Mouse (Mus musculus) neural tube, embryonic 11.5 days (tissue): ENCODE data around the gene Tor1aip1. TPM values are rescaled to one million over a fixed set of nuclear protein-coding genes. Genes with fewer than 3 reads are reported as not detected.

Experiments used
- ATAC-seq: fragments of 200-750 bp; cut with Nextera tagmentation; 2 replicates; pipeline ENCODE4 v1.8.0; 2017; ENCODE audit warnings: moderate number of reproducible peaks, mild to moderate bottlenecking, moderate TSS enrichment, moderate library complexity; ENCODE audit not compliant: insufficient read depth, low FRiP score, low TSS enrichment
- DNase-seq: peaks from one replicate; pipeline ENCODE4 v3.0.0-alpha.2; 2015; ENCODE audit warnings: low spot score
- H3K27ac ChIP-seq: fragments of 300-500 bp; sonication (generic); 2 replicates; pipeline ENCODE4 v1.5.1; 2014; ENCODE audit warnings: low read depth, mild to moderate bottlenecking, low read length
- H3K27me3 ChIP-seq: fragments of 300-500 bp; sonication (generic); 2 replicates; pipeline ENCODE4 v1.6.1; 2014; ENCODE audit warnings: mild to moderate bottlenecking, low read length, mixed read lengths; ENCODE audit not compliant: control insufficient read depth, insufficient read depth
- H3K36me3 ChIP-seq: fragments of 300-500 bp; sonication (generic); 2 replicates; pipeline ENCODE4 v1.6.1; 2014; ENCODE audit warnings: mild to moderate bottlenecking, low read length, moderate library complexity, mixed read lengths; ENCODE audit not compliant: control insufficient read depth, insufficient read depth
- H3K4me1 ChIP-seq: fragments of 300-500 bp; sonication (generic); 2 replicates; pipeline ENCODE4 v1.6.1; 2014; ENCODE audit warnings: low read length, mixed read lengths; ENCODE audit not compliant: control insufficient read depth, insufficient read depth
- H3K4me2 ChIP-seq: fragments of 300-500 bp; sonication (generic); 2 replicates; pipeline ENCODE4 v1.6.1; 2014; ENCODE audit warnings: low read depth, mild to moderate bottlenecking, moderate library complexity
- H3K4me3 ChIP-seq: fragments of 300-500 bp; sonication (generic); 2 replicates; pipeline ENCODE4 v1.5.1; 2014; ENCODE audit warnings: low read depth, low read length
- H3K9ac ChIP-seq: fragments of 300-500 bp; sonication (generic); 2 replicates; pipeline ENCODE4 v1.6.1; 2014; ENCODE audit warnings: mild to moderate bottlenecking, low read length
- H3K9me3 ChIP-seq: fragments of 300-500 bp; sonication (generic); 2 replicates; pipeline ENCODE4 v1.6.1; 2016; ENCODE audit warnings: low read length; ENCODE audit not compliant: control insufficient read depth
- WGBS: fragments of 180-500 bp; shearing (Covaris S2); extraction: QIAGEN DNeasy Blood & Tissue Kit; methylation state at CpG from one replicate; pipeline ENCODE4 v1.1.7; 2014; 5-methylcytosine and 5-hydroxymethylcytosine counted together
- polyA plus RNA-seq: library from polyadenylated mRNA; unstranded; fragments of >200 nt; fragmentation: Nextera tagmentation; extraction: Ambion mirVana; gene quantifications from 2 replicates; pipeline ENCODE4 v1.2.1, GENCODE M21; 2014

Tor1aip1 gene
- polyA plus RNA-seq, 1 experiment from 2014 or later = 32.6 TPM

GRCm38 (mm10) chr1:156024831-156025503, 11.3 kb downstream of the Tor1aip1 start:
- WGBS = 84% methylated on average over 8 of the region's 8 CpGs
- no peak overlapping the region for H3K4me3 ChIP-seq
- ATAC-seq = no peak
- no peak overlapping the region for H3K9ac ChIP-seq
- no peaks in the 10 kb centered on the region for H3K4me1 ChIP-seq
- no peak overlapping the region for H3K4me2 ChIP-seq
- H3K9me3 ChIP-seq = no peaks in the 10 kb centered on the region
- DNase-seq = no peak
- no peaks in the 10 kb centered on the region for H3K27me3 ChIP-seq
- H3K36me3 ChIP-seq = peaks cover 3% of the 10 kb centered on the region; the same call in 1 of the 2 replicates
- no peak overlapping the region for H3K27ac ChIP-seq

GRCm38 (mm10) chr1:156020402-156020801, 15.9 kb downstream of the Tor1aip1 start:
- Histone ChIP-seq H3K9me3 (no peaks in the 10 kb centered on the region), H3K27ac (no peak overlapping the region), H3K4me1 (no peaks in the 10 kb centered on the region), H3K4me3 (no peak overlapping the region), H3K27me3 (no peaks in the 10 kb centered on the region), H3K36me3 (no peaks in the 10 kb centered on the region), H3K9ac (no peak overlapping the region), H3K4me2 (no peak overlapping the region)
- ATAC-seq (no peak), DNase-seq (no peak)
- 77% methylated on average over 1 of the region's 1 CpGs for WGBS

- no peak overlapping the region for H3K4me3 ChIP-seq
- H3K4me1 ChIP-seq = no peaks in the 10 kb centered on the region
- no peaks in the 10 kb centered on the region for H3K36me3 ChIP-seq
- 89% methylated on average over 1 of the region's 1 CpGs for WGBS
- DNase-seq (no peak), ATAC-seq (no peak)
- no peak overlapping the region for H3K9ac ChIP-seq
- no peak overlapping the region for H3K4me2 ChIP-seq
- no peak overlapping the region for H3K27ac ChIP-seq
- H3K9me3 ChIP-seq = no peaks in the 10 kb centered on the region
- no peaks in the 10 kb centered on the region for H3K27me3 ChIP-seq
Measured at GRCm38 (mm10) chr1:156019800-156020199, 16.5 kb downstream of the Tor1aip1 start.

GRCm38 (mm10) chr1:156009003-156009402, 27.3 kb downstream of the Tor1aip1 start:
- H3K9me3 ChIP-seq = no peaks in the 10 kb centered on the region
- no peak for DNase-seq
- 97% methylated on average over 1 of the region's 1 CpGs for WGBS
- H3K9ac ChIP-seq = no peak overlapping the region
- no peak for ATAC-seq
- no peak overlapping the region for H3K27ac ChIP-seq
- no peaks in the 10 kb centered on the region for H3K4me1 ChIP-seq
- H3K27me3 ChIP-seq = no peaks in the 10 kb centered on the region
- H3K4me2 ChIP-seq = no peak overlapping the region
- no peak overlapping the region for H3K4me3 ChIP-seq
- peaks cover 5% of the 10 kb centered on the region; the same call in 1 of the 2 replicates for H3K36me3 ChIP-seq

- peaks cover 7% of the 10 kb centered on the region for H3K36me3 ChIP-seq
- DNase-seq = no peak
- 91% methylated on average over 11 of the region's 11 CpGs for WGBS
Measured at GRCm38 (mm10) chr1:156005906-156006305, 30.4 kb downstream of the Tor1aip1 start.

GRCm38 (mm10) chr1:156003201-156003935, 32.9 kb downstream of the Tor1aip1 start:
- Histone ChIP-seq H3K4me2 (no peak overlapping the region), H3K9ac (no peak overlapping the region), H3K27me3 (no peaks in the 10 kb centered on the region), H3K36me3 (peaks cover 7% of the 10 kb centered on the region), H3K4me1 (no peaks in the 10 kb centered on the region), H3K27ac (no peak overlapping the region), H3K9me3 (no peaks in the 10 kb centered on the region), H3K4me3 (no peak overlapping the region)
- no peak for ATAC-seq
- WGBS = 95% methylated on average over 7 of the region's 7 CpGs
- DNase-seq = no peak

More at GRCm38 (mm10) chr1:156005906-156006305, 30.4 kb downstream of the Tor1aip1 start:
- no peaks in the 10 kb centered on the region for H3K4me1 ChIP-seq
- H3K9me3 ChIP-seq = no peaks in the 10 kb centered on the region
- no peak overlapping the region for H3K4me3 ChIP-seq
- no peak overlapping the region for H3K9ac ChIP-seq
- ATAC-seq = no peak
- H3K4me2 ChIP-seq = no peak overlapping the region
- H3K27ac ChIP-seq = no peak overlapping the region
- H3K27me3 ChIP-seq = no peaks in the 10 kb centered on the region

GRCm38 (mm10) chr1:156002366-156002765, 33.9 kb downstream of the Tor1aip1 start:
- Histone ChIP-seq H3K9ac (no peak overlapping the region), H3K4me2 (no peak overlapping the region), H3K9me3 (no peaks in the 10 kb centered on the region), H3K27me3 (no peaks in the 10 kb centered on the region), H3K27ac (no peak overlapping the region), H3K4me3 (no peak overlapping the region), H3K4me1 (no peaks in the 10 kb centered on the region), H3K36me3 (peaks cover 5% of the 10 kb centered on the region; the same call in 1 of the 2 replicates)
- ATAC-seq (no peak), DNase-seq (no peak)
- 90% methylated on average over 8 of the region's 8 CpGs for WGBS

GRCm38 (mm10) chr1:155995612-155996011, 40.7 kb downstream of the Tor1aip1 start:
- Histone ChIP-seq H3K4me3 (no peak overlapping the region), H3K4me2 (no peak overlapping the region), H3K9me3 (no peaks in the 10 kb centered on the region), H3K4me1 (no peaks in the 10 kb centered on the region), H3K27ac (no peak overlapping the region), H3K27me3 (no peaks in the 10 kb centered on the region), H3K36me3 (no peaks in the 10 kb centered on the region), H3K9ac (no peak overlapping the region)
- ATAC-seq (no peak), DNase-seq (no peak)
- WGBS = 79% methylated on average over 2 of the region's 2 CpGs

GRCm38 (mm10) chr1:155994524-155994923, 41.8 kb downstream of the Tor1aip1 start:
- Histone ChIP-seq H3K9ac (no peak overlapping the region), H3K36me3 (no peaks in the 10 kb centered on the region), H3K9me3 (no peaks in the 10 kb centered on the region), H3K27ac (no peak overlapping the region), H3K4me3 (no peak overlapping the region), H3K27me3 (no peaks in the 10 kb centered on the region), H3K4me1 (no peaks in the 10 kb centered on the region), H3K4me2 (no peak overlapping the region)
- WGBS = 85% methylated on average over 2 of the region's 2 CpGs
- ATAC-seq = no peak
- no peak for DNase-seq
